17 mouse cellular contexts compared by ENCODE assay signal in genomic region chr5:142080661-142081060, GRCm38 (mm10).
DNase-seq lines count a peak whose midpoint lies in the region; ATAC-seq and TF ChIP-seq lines count a peak whose summit lies in the region.
"Had no signal": no experiment of that assay in that cellular context is flagged by ENCODE, and none has a peak within 500 bp of the region (broad histone marks: within the 10 kb centered on the region; RNA-seq: fewer than 3 reads in every experiment).

No protein-coding gene starts in this region.

- no peaks in the 10 kb centered on the region for H3K4me1 ChIP-seq in cerebellum, adult 2 months (ENCODE audit: control insufficient read depth, insufficient read depth, low read length)
- H3K4me1 ChIP-seq in E14TG2a.4 (replicated peaks; ENCODE audit: low read depth, low read length), result no peaks in the 10 kb centered on the region
- no peaks in the 10 kb centered on the region for H3K4me1 ChIP-seq in bone marrow, adult 2 months (ENCODE audit: control insufficient read depth, insufficient read depth, low read length)
- H3K4me1 ChIP-seq: forebrain, embryonic 12.5 days; hindbrain, embryonic 13.5 days had no signal

- intact Hi-C loops in left cerebral cortex, postnatal 10 days (cut with DNase I), result no loop called here

- TF ChIP-seq CTCF in cerebellum, adult 2 months (IDR thresholded peaks at IDR 0.05; ENCODE audit: borderline replicate concordance, insufficient read depth, low read depth, low read length), result peak; percentile 29; the same call in 1 of the 2 replicates
- TF ChIP-seq CTCF in layer of hippocampus, adult 2 months (conservative IDR thresholded peaks at IDR 0.05), result peak; percentile 54
- peak; percentile 64 for TF ChIP-seq CTCF in E14TG2a.4 (conservative IDR thresholded peaks at IDR 0.05; ENCODE audit: low read length)
- peak; percentile 17; the same call in 1 of the 2 replicates for TF ChIP-seq CTCF in bone marrow, adult 2 months (IDR thresholded peaks at IDR 0.05; ENCODE audit: control insufficient read depth, insufficient read depth, low read length)

- no peak overlapping the region for H3K27ac ChIP-seq in cerebellum, adult 2 months (ENCODE audit: insufficient read depth, low read length)
- no peak overlapping the region for H3K27ac ChIP-seq in layer of hippocampus, adult 2 months
- H3K27ac ChIP-seq in bone marrow, adult 2 months (ENCODE audit: control insufficient read depth, insufficient read depth, low read depth, low read length, poor library complexity), result no peak overlapping the region
- H3K27ac ChIP-seq: forebrain, embryonic 12.5 days; hindbrain, embryonic 13.5 days; left cerebral cortex, adult 2 months; limb, embryonic 12.5 days had no signal

- WGBS in cerebellum, adult 2 months, result 93% methylated on average over 3 of the region's 3 CpGs
- 89% methylated on average over 3 of the region's 3 CpGs for WGBS in bone marrow, adult 2 months

- no peak overlapping the region for H3K4me3 ChIP-seq in cerebellum, adult 2 months (replicated peaks; ENCODE audit: insufficient read depth, low read depth, low read length)
- no peak overlapping the region for H3K4me3 ChIP-seq in layer of hippocampus, adult 2 months
- no peak overlapping the region for H3K4me3 ChIP-seq in E14TG2a.4 (replicated peaks; ENCODE audit: low read length)
- no peak overlapping the region for H3K4me3 ChIP-seq in bone marrow, adult 2 months (replicated peaks; ENCODE audit: control insufficient read depth, low read depth, low read length)
- H3K4me3 ChIP-seq: forebrain, embryonic 12.5 days; hindbrain, embryonic 13.5 days; left cerebral cortex, adult 2 months; limb, embryonic 12.5 days had no signal

- no peak for DNase-seq in cerebellum, adult 2 months
- no peak for DNase-seq in layer of hippocampus, adult 2 months (ENCODE audit: low spot score in 2 of 2)
- no peak for DNase-seq in layer of hippocampus, adult 8-10 months (ENCODE audit: low spot score in 2 of 2)
- DNase-seq in left cerebral cortex, postnatal 10 days (ENCODE audit: extremely low spot score in 1 of 2, low spot score in 2 of 2), result no peak
- DNase-seq: adrenal gland, postnatal 25 days; heart, adult 11 months; kidney, adult 9 months; right cerebral cortex, postnatal 4 days had no signal

- no peak for ATAC-seq in cerebellum, adult (ENCODE audit: insufficient number of reproducible peaks, low FRiP score, low TSS enrichment)
- no peak for ATAC-seq in erythroid progenitor cell, adult 5-6 weeks (replicated peaks; ENCODE audit: low FRiP score, poor library complexity, severe bottlenecking)
- ATAC-seq: midbrain, embryonic 16.5 days had no signal

- no peaks in the 10 kb centered on the region for H3K27me3 ChIP-seq in cerebellum, adult 2 months (ENCODE audit: control insufficient read depth, insufficient read depth, low read length)
- no peaks in the 10 kb centered on the region for H3K27me3 ChIP-seq in E14TG2a.4 (ENCODE audit: insufficient read depth, low read length)
- H3K27me3 ChIP-seq: forebrain, embryonic 12.5 days; hindbrain, embryonic 13.5 days; limb, embryonic 12.5 days had no signal

- no peak for TF ChIP-seq POLR2A in cerebellum, adult 2 months (IDR thresholded peaks at IDR 0.05; ENCODE audit: borderline replicate concordance, insufficient read depth, low read length)
- no peak for TF ChIP-seq POLR2A in bone marrow, adult 2 months (IDR thresholded peaks at IDR 0.05; ENCODE audit: borderline replicate concordance, control insufficient read depth, low read depth, low read length)

- no peaks in the 10 kb centered on the region for H3K36me3 ChIP-seq in E14TG2a.4 (ENCODE audit: insufficient read depth, low read length)
- H3K36me3 ChIP-seq: forebrain, embryonic 12.5 days; limb, embryonic 12.5 days had no signal

- peaks cover 9% of the 10 kb centered on the region; the same call in 1 of the 2 replicates for H3K9me3 ChIP-seq in E14TG2a.4 (ENCODE audit: low read length)
- H3K9me3 ChIP-seq: forebrain, embryonic 12.5 days; hindbrain, embryonic 13.5 days; limb, embryonic 12.5 days had no signal
